Mouse (Mus musculus) MEL (cell line): ENCODE measurements at regions not wholly inside any gene's neighbourhood (a gene's known extent, or its start where the extent isn't known, plus 50 kb on each side); places are given as distances from the start of the nearest gene placed in this dataset.

Experiments used
- DNase-seq: peaks from one replicate; pipeline ENCODE4 v3.0.0; 2011; ENCODE audit warnings: low read depth, low spot score
- H3K27ac ChIP-seq: 2 replicates; pipeline ENCODE4 v1.5.1; 2012; ENCODE audit warnings: low read depth, mild to moderate bottlenecking, control low read depth, low read length, moderate library complexity; ENCODE audit not compliant: control insufficient read depth
- H3K27me3 ChIP-seq, 2 experiments: fragments of 150-350 bp in 1 of 2; sonication (generic) in 1 of 2; 2 replicates each; pipeline ENCODE4 v1.6.1; 2012; ENCODE audit warnings: low read length in 2 of 2, mild to moderate bottlenecking in 2 of 2, improper control_type of control experiment in 1 of 2, moderate library complexity in 1 of 2; ENCODE audit not compliant: insufficient read depth in 2 of 2, control insufficient read depth in 1 of 2
- H3K36me3 ChIP-seq, 2 experiments: 2 replicates each; pipeline ENCODE4 v1.6.1; 2012 to 2014; ENCODE audit warnings: low read length in 2 of 2, improper control_type of control experiment in 1 of 2, inconsistent platforms in 1 of 2, mild to moderate bottlenecking in 1 of 2; ENCODE audit not compliant: insufficient read depth in 2 of 2, control insufficient read depth in 1 of 2
- H3K4me1 ChIP-seq, 2 experiments: fragments of 150-350 bp in 1 of 2; sonication (generic) in 1 of 2; 2 replicates each; pipeline ENCODE4 v1.6.1; 2012; ENCODE audit warnings: low read length in 2 of 2, improper control_type of control experiment in 1 of 2, mild to moderate bottlenecking in 1 of 2; ENCODE audit not compliant: insufficient read depth in 2 of 2, control insufficient read depth in 1 of 2
- H3K4me3 ChIP-seq, 2 experiments: fragments of 150-350 bp in 1 of 2; sonication (generic) in 1 of 2; 2 replicates each; pipeline ENCODE4 v1.5.1; 2012; ENCODE audit warnings: low read depth in 2 of 2, low read length in 2 of 2, mild to moderate bottlenecking in 2 of 2, moderate library complexity in 2 of 2, control low read depth in 1 of 2, improper control_type of control experiment in 1 of 2; ENCODE audit not compliant: control insufficient read depth in 1 of 2, insufficient read depth in 1 of 2
- H3K79me2 ChIP-seq: 2 replicates; pipeline ENCODE4 v1.6.1; 2012; ENCODE audit warnings: mild to moderate bottlenecking, low read length, moderate library complexity; ENCODE audit not compliant: control insufficient read depth, poor library complexity, insufficient read depth
- H3K9ac ChIP-seq: 2 replicates; pipeline ENCODE4 v1.6.1; 2012; ENCODE audit warnings: low read depth, mild to moderate bottlenecking, control low read depth, low read length, moderate library complexity; ENCODE audit not compliant: control insufficient read depth, poor library complexity, severe bottlenecking
- H3K9me3 ChIP-seq: fragments of 150-350 bp; sonication (generic); replicated peaks from 2 replicates; pipeline ENCODE4 v1.6.1; 2012; ENCODE audit warnings: mild to moderate bottlenecking, low read length, improper control_type of control experiment, moderate library complexity; ENCODE audit not compliant: insufficient read depth
- BHLHE40 ChIP-seq: IDR thresholded peaks from 2 replicates; pipeline ENCODE4 v1.6.1; 2012; ENCODE audit warnings: low read depth, mild to moderate bottlenecking, inconsistent platforms, low read length, improper control_type of control experiment, borderline replicate concordance
- CHD2 ChIP-seq: IDR thresholded peaks from 2 replicates; pipeline ENCODE4 v1.6.1; 2011; ENCODE audit warnings: low read length, improper control_type of control experiment
- E2F4 ChIP-seq: IDR thresholded peaks from 2 replicates; pipeline ENCODE4 v1.6.1; 2011; ENCODE audit warnings: low read depth, low read length, improper control_type of control experiment, borderline replicate concordance
- ELF1 ChIP-seq: IDR thresholded peaks from 2 replicates; pipeline ENCODE4 v1.6.1; 2014; ENCODE audit warnings: low read depth, mild to moderate bottlenecking, inconsistent platforms, low read length, improper control_type of control experiment, moderate library complexity
- GABPA ChIP-seq: IDR thresholded peaks from 2 replicates; pipeline ENCODE4 v1.6.1; 2012; ENCODE audit warnings: low read depth, mild to moderate bottlenecking, inconsistent platforms, low read length, improper control_type of control experiment, moderate library complexity
- HCFC1 ChIP-seq: IDR thresholded peaks from 2 replicates; pipeline ENCODE4 v1.6.1; 2012; ENCODE audit warnings: low read depth, mild to moderate bottlenecking, inconsistent platforms, low read length, improper control_type of control experiment, moderate library complexity
- JUND ChIP-seq: IDR thresholded peaks from 2 replicates; pipeline ENCODE4 v1.6.1; 2011; ENCODE audit warnings: low read depth, mild to moderate bottlenecking, improper control_type of control experiment, low read length
- MAZ ChIP-seq: IDR thresholded peaks from 2 replicates; pipeline ENCODE4 v1.6.1; 2012; ENCODE audit warnings: low read depth, mild to moderate bottlenecking, inconsistent platforms, low read length, improper control_type of control experiment
- MEF2A ChIP-seq: IDR thresholded peaks from 2 replicates; pipeline ENCODE4 v1.6.1; 2014; ENCODE audit warnings: low read depth, mild to moderate bottlenecking, inconsistent platforms, low read length, improper control_type of control experiment; ENCODE audit not compliant: poor library complexity, insufficient replicate concordance, severe bottlenecking; ENCODE audit errors: extremely low read depth
- MXI1 ChIP-seq: IDR thresholded peaks from 2 replicates; pipeline ENCODE4 v1.6.1; 2011; ENCODE audit warnings: mild to moderate bottlenecking, low read depth, low read length, improper control_type of control experiment
- MYB ChIP-seq: IDR thresholded peaks from 2 replicates; pipeline ENCODE4 v1.6.1; 2011; ENCODE audit warnings: mild to moderate bottlenecking, low read depth, low read length, improper control_type of control experiment
- NELFE ChIP-seq: IDR thresholded peaks from 2 replicates; pipeline ENCODE4 v1.6.1; 2011; ENCODE audit warnings: low read depth, low read length, improper control_type of control experiment
- NRF1 ChIP-seq: IDR thresholded peaks from 2 replicates; pipeline ENCODE4 v1.6.1; 2014; ENCODE audit warnings: low read depth, mild to moderate bottlenecking, inconsistent platforms, low read length, improper control_type of control experiment, moderate library complexity; ENCODE audit not compliant: poor library complexity, insufficient read depth, severe bottlenecking
- RAD21 ChIP-seq: IDR thresholded peaks from 2 replicates; pipeline ENCODE4 v1.6.1; 2011; ENCODE audit warnings: mild to moderate bottlenecking, low read depth, low read length, improper control_type of control experiment
- SIN3A ChIP-seq: IDR thresholded peaks from 2 replicates; pipeline ENCODE4 v1.6.1; 2012; ENCODE audit warnings: low read length, improper control_type of control experiment, inconsistent platforms
- SMC3 ChIP-seq: IDR thresholded peaks from 2 replicates; pipeline ENCODE4 v1.6.1; 2011; ENCODE audit warnings: low read depth, low read length, improper control_type of control experiment
- TCF12 ChIP-seq: IDR thresholded peaks from 2 replicates; pipeline ENCODE4 v1.6.1; 2014; ENCODE audit warnings: low read depth, mild to moderate bottlenecking, inconsistent platforms, low read length, improper control_type of control experiment, moderate library complexity

GRCm38 (mm10) chr2:10919955-10920354 lies 252.0 kb upstream of the Prkcq start:
- H3K36me3 ChIP-seq: no peaks in the 10 kb centered on the region
- TF ChIP-seq CHD2 (no peak), HCFC1 (no peak), E2F4 (no peak), MXI1 (no peak), GABPA (no peak), JUND (no peak), TCF12 (no peak), NRF1 (no peak), BHLHE40 (no peak), MYB (no peak), RAD21 (no peak), ELF1 (no peak), NELFE (no peak)
- TF ChIP-seq, all 39 proteins: peak for 0
- no peaks in the 10 kb centered on the region for H3K27me3 ChIP-seq
- no peaks in the 10 kb centered on the region for H3K4me1 ChIP-seq
- H3K9me3 ChIP-seq: no peaks in the 10 kb centered on the region
- no peak for DNase-seq
- H3K9ac ChIP-seq: no peak overlapping the region
- H3K27ac ChIP-seq: no peak overlapping the region
- no peak overlapping the region for H3K4me3 ChIP-seq
- H3K79me2 ChIP-seq: no peaks in the 10 kb centered on the region

DNA sequence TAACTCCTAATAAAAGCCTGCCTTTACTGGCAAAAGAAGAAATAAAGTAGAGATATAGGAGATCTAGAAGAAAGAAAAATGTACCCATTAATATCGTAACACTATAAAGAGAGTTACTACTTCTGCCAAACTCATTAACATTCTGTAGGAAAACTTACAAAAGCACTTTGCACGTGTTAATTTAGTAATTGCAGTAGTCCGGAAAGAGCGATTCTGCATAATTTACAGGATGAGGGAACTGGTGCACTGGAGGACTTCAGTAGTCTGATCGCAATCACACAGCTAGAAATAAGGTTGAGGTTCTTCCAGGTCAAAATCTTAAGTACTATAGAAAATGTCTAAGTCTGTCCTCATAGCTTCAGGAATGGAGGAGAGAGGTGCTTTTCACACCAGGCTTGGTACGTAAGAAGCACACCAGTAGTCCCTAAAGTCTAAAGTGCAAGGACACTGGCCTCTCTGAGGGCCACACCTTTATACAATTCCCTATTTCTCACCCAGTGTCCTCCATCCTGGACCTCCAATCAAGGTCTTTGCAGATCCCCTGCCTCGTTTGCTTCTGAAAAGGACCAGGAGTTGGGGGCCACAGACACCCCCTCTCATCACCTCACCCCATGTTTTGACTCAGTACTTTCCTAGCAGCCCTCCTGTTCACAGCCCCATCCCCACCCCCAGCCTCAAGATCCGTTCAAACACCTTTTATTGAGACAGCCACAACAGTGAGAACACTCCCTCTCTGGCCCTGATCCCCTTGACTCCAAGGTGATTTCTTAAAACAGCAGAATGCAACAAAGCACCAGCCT lies 251.0 kb upstream of the Prkcq start:
- H3K27me3 ChIP-seq: no peaks in the 10 kb centered on the region
- H3K4me1 ChIP-seq: no peaks in the 10 kb centered on the region
- no peak overlapping the region for H3K4me3 ChIP-seq
- no peaks in the 10 kb centered on the region for H3K9me3 ChIP-seq
- DNase-seq: no peak
- no peak overlapping the region for H3K27ac ChIP-seq
- H3K79me2 ChIP-seq: no peaks in the 10 kb centered on the region
- H3K9ac ChIP-seq: no peak overlapping the region
- H3K36me3 ChIP-seq: no peaks in the 10 kb centered on the region
- TF ChIP-seq HCFC1 (no peak), MEF2A (no peak), MAZ (no peak), SIN3A (no peak), SMC3 (no peak), ELF1 (no peak)
